Mouse (Mus musculus): ENCODE data around the gene Srgap3.
A peak's percentile ranks its signal among the peaks of the same experiment; 100 is the strongest.

The Srgap3 gene

DNA sequence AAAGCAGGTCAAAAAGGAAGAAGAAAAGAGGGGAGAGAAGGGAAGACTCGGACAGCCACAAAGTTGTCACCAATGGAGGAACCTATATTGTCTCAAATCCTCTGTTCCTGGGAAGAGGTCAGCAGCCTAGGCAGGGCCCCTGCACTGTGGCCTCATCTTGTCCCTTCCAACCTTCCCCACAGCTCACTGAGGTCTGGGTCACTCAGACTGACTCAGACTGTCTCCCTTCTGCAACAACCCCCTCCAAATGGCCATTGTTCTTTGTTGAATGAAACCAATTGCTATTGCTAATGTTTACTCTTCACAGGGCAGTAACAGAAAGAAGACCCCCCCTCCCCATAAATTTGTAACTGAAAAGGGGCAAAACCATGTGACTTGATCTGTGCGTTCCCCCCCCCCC, 2.2 kb upstream of the Srgap3 start:
- DNase-seq = no peak

- DNase-seq = no peak
Measured at GRCm38 (mm10) chr6:112948416-112948815, 1.4 kb upstream of the Srgap3 start.

- no peak for DNase-seq
Measured at GRCm38 (mm10) chr6:112946021-112946811, 850 bp downstream of the Srgap3 start.

DNA sequence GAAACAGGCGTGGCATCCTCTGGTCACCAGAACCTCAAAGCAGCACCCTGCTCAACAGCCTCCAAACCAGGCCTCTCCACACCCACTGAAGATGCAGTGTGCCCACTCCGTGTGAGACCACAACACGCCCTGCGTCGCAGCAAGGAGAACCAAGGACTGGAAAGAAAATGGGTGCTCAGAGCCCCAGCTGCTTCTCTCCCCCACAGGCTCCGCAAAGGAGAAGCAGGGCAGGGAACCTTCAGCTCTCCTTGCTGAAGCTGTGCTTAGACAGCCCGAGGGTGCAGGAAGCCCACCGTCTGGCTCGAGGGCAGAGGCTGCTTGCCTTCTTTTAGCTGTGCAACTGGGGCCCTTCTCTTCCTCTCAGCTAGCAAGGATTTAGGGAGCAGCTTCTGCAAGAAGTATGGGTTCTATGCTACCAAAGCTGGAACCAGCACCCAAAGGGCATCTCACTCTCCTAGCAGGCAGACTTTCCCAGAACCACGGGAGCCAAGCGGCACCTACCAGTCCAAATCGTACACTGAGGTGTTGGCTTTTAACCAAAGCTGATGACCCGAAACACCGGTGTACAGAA, 1.8 kb downstream of the Srgap3 start:
- peak; percentile 52 for DNase-seq

- no peak for DNase-seq
Measured at GRCm38 (mm10) chr6:112943596-112944245, 3.3 kb downstream of the Srgap3 start.

DNA sequence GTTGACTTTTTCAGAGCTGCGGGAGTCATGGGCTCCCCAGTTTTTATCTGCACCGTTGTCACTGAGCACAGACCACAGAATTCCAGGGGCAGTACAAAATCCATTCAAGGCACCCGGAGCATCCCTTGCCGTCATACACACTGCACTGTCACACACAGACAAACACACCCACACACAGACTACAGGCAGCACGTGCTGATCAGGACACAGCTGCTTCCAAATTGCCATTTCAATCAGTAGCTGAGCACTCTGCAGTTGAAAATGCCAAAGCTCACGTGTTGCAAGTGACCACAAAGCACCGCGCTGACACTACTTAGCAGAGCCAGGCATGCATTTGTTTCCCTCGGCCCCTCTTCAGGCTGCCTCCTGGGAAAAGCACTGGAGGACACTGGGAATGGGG, 7.8 kb downstream of the Srgap3 start:
- DNase-seq = no peak

- DNase-seq = no peak
Measured at GRCm38 (mm10) chr6:112937791-112938190, 9.3 kb downstream of the Srgap3 start.

- no peak for DNase-seq
Measured at GRCm38 (mm10) chr6:112934501-112934900, 12.6 kb downstream of the Srgap3 start.

DNA sequence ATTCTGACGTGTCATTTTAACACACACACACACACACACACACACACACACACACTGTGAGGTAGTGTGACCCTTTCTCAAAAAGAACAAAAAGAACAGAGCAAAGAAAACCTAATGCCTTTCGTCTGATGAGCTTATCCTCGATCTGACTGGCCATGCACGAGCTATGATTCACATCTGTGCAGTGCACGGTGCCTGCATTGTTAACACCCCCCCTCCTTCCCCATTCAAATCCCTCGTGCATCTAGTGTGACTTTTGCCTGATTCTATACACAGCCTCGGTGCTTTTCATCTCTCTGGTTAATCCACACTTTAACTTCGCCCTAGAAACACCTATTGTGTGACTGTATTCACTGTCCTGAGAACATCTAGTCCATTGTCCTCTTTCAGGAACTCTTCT, 14.5 kb downstream of the Srgap3 start:
- no peak for DNase-seq

DNA sequence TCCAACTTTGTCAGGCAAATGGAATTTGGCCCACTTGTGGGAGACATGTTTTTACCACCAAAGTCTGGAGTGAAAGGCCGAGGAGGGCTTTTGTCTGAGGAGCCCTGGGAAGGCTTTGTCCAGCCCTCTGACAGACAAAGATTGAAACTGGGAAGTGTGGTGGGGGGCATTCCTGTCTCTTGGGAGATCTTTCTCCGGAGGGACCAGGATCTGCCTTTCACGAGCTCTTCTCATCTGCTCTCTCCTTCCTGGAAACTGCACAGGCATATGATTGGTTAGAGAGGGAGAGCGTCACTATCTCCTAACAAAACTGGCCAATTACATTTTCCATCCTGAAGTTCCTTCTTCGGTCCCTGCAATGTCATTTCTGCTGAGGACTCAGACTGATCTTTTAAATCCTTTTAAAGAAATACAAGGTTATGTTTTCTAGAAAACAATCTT, 17.0 kb downstream of the Srgap3 start:
- DNase-seq = no peak

GRCm38 (mm10) chr6:112929291-112929984, 17.6 kb downstream of the Srgap3 start:
- DNase-seq = no peak

DNA sequence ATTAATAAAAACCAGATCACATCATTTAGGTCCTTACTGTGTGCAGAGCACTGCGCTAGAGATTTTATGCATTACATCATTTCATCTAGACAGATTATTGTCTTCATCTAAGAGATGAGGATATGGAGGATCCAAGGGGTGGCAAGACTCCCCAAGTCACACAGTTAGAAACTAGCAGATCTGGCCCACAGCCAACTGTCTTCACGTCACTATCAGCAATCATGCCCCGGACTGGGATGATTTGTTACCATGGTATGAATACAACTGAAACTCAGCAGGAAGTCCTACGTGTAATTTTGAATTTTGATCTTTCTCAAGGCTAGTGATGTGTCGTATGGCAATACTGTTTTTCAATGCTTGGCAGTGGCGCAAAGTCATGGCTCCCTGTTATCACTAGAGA, 18.2 kb downstream of the Srgap3 start:
- no peak for DNase-seq

DNA sequence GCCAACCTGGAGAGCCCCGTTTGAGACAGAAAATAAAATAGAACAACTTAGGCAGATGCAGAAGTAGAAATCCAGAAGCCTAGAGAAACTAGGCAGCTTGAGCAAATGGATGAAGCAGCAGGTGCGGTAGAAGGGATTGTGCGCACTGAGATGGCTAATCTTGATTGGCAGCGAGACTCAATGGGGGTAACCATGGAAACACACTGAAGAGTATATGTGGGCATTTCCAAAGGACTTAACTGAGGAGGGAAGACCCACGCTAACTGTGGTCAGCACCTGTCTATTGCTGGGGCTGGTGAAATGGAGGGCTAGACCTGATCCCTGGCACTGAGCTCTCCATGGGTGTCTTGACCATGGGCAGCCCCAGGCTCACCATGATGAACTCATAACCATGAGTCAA, 19.7 kb downstream of the Srgap3 start:
- DNase-seq = no peak

GRCm38 (mm10) chr6:112926011-112926410, 21.1 kb downstream of the Srgap3 start:
- DNase-seq = no peak

DNA sequence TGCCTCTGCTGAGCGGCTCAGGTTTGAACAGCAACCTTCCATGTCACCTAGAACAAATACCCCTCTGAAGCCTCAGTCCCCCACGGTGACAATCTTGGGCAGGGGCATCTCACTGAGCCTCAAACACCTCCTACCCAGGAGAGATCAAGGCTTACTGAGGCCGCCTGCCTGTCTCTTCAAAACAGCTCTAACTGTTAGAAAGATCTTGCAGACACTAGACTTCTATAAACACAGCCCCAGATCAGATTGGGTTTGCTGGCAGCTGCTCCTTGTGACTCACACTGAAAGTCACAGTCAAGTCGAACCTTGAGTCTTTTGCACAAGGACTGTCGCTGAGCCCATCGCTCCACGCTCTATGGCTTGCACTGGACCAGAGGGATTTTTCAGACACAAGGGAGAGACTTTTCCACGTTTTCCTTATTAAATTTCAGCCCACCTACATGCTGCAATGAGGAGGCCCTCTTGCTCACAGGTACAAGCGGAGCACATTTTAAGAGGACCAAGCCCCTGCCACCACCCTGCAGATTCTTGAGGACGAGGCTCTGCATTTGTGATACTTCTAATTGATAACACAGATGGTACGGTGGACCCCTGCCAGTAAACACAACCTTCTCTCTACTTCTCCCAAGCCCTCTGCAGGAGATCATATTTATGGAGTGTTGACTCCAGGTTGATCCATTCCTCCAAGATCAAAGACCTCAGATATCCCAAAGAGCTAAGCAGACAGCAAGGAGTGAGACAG, 21.7 kb downstream of the Srgap3 start:
- DNase-seq = no peak

DNA sequence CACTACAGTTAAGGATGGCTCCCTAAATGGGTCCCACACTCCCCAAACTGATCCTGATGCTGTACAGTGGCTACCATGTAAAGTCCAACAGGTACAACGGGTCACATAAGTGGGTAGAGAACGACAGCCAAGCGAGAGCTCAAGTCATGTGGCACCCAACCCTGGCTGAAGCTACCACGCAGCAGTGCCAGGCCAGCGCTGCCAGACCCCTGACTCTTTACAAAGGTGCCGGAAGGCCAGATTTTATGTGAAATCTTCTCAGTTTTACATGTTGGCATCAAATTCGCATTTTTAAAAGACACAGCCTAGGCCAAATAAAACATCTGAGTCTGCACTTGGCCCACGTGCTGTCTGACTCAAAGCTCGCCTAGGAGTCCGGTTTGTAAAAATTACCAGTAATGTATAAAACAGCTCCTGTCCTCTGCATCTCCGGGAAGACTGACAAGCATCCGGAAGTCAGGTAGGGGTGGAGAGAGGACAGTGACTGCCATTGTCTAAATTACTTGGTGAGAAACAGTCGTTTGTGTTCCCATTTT, 22.4 kb downstream of the Srgap3 start:
- no peak for DNase-seq

DNA sequence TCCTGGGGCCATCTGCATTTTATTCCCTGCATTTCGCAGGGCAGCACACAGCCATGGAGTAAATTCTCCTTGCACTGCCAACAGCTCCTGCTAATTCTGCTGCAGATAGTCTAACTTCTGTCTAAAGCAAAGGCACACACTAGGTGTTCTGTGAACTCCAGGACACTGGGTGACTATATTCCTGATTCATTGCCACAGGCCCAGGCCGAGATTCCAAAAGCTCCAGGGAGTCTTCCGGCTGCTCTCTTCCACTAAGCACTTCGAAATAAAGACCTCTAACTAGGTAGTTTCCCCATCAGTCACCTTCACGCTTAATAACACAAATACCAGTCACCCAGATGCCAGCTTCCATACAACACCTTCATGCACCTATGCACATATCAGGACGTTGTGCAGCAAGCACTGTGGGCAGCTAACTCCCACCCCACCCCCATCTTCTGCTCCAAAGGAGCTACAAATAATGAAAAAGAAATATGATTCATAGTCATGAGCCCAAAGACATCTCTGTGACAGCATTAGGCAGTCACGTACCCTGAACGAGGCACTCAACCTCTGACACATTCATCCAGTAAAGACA, 26.4 kb downstream of the Srgap3 start:
- DNase-seq = no peak

DNA sequence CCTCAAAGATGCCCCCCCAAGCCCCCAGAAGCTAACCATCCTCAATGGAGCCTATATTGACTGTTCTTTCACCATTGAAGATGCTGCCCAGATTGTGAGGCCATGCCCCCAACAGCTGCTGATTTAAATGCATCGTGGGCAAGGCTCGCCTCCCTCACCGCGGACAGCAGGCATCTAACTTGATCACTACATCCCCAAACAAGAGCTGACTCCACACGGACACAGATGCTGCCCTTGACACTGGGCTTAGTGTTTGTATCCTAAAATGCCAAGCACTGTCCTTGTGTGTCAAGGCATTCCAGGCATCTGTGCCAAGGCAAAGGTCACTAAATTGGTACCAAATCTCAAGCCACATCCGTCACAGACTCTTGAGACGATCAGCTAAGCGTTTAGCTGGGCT, 29.3 kb downstream of the Srgap3 start:
- no peak for DNase-seq

DNA sequence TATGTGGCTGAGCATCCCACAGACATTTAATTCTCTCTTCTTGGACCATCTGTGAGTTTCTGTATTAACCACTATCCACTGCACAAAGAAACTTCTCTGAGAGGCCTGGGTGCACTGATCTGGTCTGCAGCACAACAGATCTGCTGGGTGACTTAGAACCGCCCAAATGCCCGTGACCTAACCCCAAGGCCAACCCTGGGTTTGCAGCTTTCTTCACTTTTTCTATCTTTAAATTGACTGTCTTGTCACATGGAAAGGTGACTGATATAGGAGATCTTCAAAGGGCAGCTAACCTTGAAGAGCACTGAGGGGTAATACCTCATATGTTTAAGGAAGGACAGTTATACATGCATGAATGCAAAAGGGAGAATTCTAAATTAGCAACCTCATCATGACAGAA, 30.8 kb downstream of the Srgap3 start:
- no peak for DNase-seq

- no peak for DNase-seq
Measured at GRCm38 (mm10) chr6:112912552-112912951, 34.5 kb downstream of the Srgap3 start.

- DNase-seq = no peak
Measured at GRCm38 (mm10) chr6:112909711-112910110, 37.4 kb downstream of the Srgap3 start.

DNA sequence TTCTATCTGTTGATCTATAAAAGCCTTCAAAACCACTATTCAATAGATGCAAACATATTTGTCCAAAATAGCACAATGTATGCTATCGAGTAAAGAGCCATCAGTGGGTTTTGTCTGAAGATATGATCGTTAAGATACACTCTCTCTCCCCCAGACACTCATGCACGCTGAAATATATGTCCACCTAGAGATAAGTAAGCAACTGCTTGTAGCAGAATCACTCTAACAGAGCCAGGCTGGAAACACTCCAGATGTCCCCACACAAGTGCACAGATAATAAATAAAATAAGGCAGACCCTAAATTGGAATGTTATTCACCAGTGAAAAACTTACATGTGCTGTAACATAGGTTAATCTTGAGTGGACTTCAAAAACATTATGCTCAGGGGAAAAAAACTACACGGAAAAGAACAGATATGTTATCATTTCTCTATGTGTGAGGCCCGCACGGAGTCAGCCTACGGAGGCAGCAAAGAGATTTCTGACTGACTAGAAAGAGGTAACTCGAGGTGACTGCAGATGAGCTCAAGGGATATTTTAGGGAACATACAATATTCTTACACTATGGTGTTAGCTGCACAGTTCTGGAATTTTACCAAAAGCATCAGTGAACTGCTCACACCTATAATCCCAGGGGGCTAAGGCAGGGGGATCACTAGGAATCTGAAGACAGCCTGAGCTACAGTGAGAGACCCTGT, 39.0 kb downstream of the Srgap3 start:
- no peak for DNase-seq
